Mouse (Mus musculus) layer of hippocampus, adult 18-20 months (tissue): ENCODE measurements at regions not wholly inside any gene's neighbourhood (a gene's known extent, or its start where the extent isn't known, plus 50 kb on each side); places are given as distances from the start of the nearest gene placed in this dataset.
A peak's percentile ranks its signal among the peaks of the same experiment; 100 is the strongest.
"Not testable (repeated sequence)": the region's sequence is repeated elsewhere in the genome, so short reads cannot be mapped to it uniquely, and the experiment has no call there.

Experiments
- DNase-seq, 2 experiments: peaks; one replicate each; pipeline ENCODE4 v3.0.0; 2022; ENCODE audit warnings: low spot score in 2 of 2

DNA sequence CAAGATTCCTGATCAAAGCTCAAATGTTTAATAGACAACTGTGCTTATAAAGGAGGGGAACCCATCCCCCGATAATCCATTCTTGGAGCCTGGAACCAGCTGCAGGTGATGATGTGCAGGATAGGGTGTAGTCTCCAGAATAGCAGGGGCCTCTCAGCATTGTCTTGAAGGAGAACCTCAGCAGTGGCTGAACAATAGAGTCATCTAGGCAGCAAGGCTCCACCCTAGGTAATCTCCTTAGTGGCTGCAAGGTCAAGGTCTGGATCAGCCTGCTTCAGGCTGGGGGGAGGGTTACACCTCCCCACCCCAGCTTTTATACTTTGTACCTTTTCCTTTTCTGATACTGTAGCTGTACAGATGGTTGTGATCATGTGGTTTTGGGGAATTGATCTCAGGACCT is 116.8 kb upstream of the Mettl4 start:
- DNase-seq: no peak

GRCm38 (mm10) chr17:94864531-94865318 is 114.9 kb upstream of the Mettl4 start:
- DNase-seq: peak; percentile 66 to 79

DNA sequence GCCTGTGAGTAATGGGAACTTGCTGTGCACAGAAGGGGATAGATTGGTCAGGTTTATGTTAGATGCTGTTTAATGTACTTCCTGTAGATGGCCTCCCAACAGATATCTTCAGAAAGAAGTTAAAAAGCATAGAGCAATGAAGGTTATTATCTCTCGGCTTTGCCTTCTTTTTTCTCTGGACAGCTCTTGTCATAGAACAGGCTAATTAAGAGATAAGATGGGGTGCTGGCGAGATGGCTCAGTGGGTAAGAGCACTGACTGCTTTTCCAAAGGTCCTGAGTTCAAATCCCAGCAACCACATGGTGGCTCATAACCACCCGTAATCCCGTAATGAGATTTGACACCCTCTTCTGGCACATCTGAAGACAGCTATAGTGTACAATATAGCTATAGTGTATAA is 104.9 kb upstream of the Mettl4 start:
- DNase-seq: not testable (repeated sequence)

- peak; percentile 72 to 90 for DNase-seq
These were observed 84.8 kb upstream of the Mettl4 start for GRCm38 (mm10) chr17:94834446-94835117.

- DNase-seq: peak in 1 of 2 experiments; percentile 0
These were observed 84.2 kb upstream of the Mettl4 start for GRCm38 (mm10) chr17:94834067-94834445.

DNA sequence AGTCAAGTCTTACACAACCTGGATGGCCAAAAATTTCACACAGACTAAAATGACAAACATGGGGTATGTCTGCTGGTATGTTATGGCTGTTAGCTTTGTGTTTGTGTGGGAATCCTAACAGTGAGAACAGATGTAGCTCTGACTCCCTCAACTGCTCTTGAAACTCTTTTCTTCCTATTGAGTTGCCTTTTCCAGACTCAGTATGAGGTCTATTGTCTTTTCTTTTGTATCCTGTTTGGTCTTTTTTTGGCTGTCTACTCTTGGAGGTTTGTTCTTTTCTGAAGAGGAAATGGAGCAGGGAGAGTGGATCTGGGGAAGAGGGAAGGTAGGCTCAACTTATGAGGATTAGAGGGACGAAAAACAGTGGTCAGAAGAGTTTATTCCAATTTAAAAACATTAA is 76.6 kb upstream of the Mettl4 start:
- not testable (repeated sequence) for DNase-seq

GRCm38 (mm10) chr17:94808758-94809157 is 58.9 kb upstream of the Mettl4 start:
- no peak for DNase-seq
